Mouse (Mus musculus) lung, adult 2 months (tissue): ENCODE data around the gene Tmem123. TPM values are rescaled to one million over a fixed set of nuclear protein-coding genes. Genes with fewer than 3 reads are reported as not detected.

Source experiments
- DNase-seq: peaks from one replicate; pipeline ENCODE4 v3.0.0; 2022
- H3K4me1 ChIP-seq: fragments of 200-500 bp; 2 replicates; pipeline ENCODE4 v1.6.1; 2011; ENCODE audit warnings: low read length; ENCODE audit not compliant: control insufficient read depth, insufficient read depth
- H3K4me3 ChIP-seq: fragments of 200-500 bp; replicated peaks from 2 replicates; pipeline ENCODE3; 2011; ENCODE audit warnings: low read depth, mild to moderate bottlenecking, control low read depth, low read length; ENCODE audit errors: extremely low read depth
- CTCF ChIP-seq: fragments of 200-500 bp; IDR thresholded peaks from 2 replicates; pipeline ENCODE4 v1.5.1; 2011; ENCODE audit warnings: mild to moderate bottlenecking, low read length, control low read depth; ENCODE audit not compliant: insufficient read depth
- POLR2A ChIP-seq: fragments of 200-500 bp; IDR thresholded peaks from 2 replicates; pipeline ENCODE4 v1.6.1; 2011; ENCODE audit warnings: low read depth, mild to moderate bottlenecking, control low read depth, low read length, borderline replicate concordance; ENCODE audit errors: extremely low read depth
- WGBS: fragments of 180-500 bp; shearing (Covaris S2); methylation state at CpG from one replicate; pipeline ENCODE4 v1.1.7; 2018; 5-methylcytosine and 5-hydroxymethylcytosine counted together
- polyA plus RNA-seq: library from polyadenylated mRNA; depleted of rRNA; stranded (reverse); fragments of >200 nt; gene quantifications from 2 replicates; pipeline ENCODE4 v1.2.3, GENCODE M21; 2012

The Tmem123 gene
- polyA plus RNA-seq, 1 experiment = 89.8 TPM

DNA sequence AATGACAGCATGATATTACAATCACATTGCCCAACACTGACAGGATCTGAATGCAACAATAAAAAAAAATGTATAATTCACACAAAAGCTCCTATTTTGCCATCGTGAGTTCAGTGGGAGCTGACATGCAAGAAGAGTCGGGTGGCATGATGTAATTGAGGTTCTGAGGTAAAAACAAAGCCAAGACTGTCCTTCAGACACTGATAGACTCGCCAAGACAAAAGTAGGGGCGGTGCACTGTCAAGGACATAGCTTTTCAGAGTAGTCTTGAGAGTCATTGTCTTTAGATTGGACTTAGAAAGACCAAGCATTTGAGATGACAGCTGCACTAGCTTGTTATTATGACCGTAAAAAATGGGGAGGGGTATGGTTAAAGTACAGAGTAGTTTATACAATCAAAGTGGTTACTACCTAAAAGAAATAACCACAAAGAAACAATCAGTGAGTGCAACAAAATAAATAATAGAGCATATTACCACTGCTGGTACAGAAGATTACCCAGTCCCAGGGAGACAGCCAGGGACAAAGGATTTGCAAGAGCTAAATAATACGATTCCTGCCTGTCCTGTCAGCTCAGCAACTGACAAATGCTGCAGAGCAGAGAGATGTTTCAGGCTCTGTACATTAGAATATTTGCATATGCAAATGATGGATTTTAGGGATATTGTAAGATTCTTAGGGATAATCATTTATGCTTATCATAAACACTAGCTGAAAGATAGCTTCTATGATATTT, 32.5 kb downstream of the Tmem123 start:
- no peak overlapping the region for H3K4me3 ChIP-seq
- DNase-seq = no peak
- H3K4me1 ChIP-seq = no peaks in the 10 kb centered on the region
- 68% methylated on average over 6 of the region's 6 CpGs for WGBS
- TF ChIP-seq POLR2A = no peak
- TF ChIP-seq CTCF = no peak

DNA sequence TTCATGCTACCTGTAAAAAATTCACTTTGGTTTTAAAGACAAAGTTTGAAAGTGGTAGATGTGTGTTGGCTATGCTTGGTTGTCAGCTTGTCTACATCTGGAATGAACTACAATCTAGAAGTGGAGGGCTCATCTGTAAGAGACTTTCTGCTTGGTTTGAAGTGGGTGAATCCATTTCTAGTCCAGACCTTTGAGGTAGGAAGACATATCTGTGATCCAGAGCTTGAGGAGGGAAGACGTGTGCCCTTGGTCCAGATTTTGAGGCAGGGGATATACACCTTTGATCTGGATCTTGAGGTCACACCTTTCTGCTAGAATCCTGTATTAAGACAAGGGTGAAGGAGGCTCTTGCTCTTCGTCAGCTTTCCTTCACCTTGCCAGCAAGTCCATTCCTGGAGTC, 33.7 kb downstream of the Tmem123 start:
- WGBS = 95% methylated on average over 2 of the region's 2 CpGs
- no peaks in the 10 kb centered on the region for H3K4me1 ChIP-seq
- no peak for DNase-seq
- TF ChIP-seq CTCF = no peak
- TF ChIP-seq POLR2A = no peak
- H3K4me3 ChIP-seq = no peak overlapping the region

GRCm38 (mm10) chr9:7798555-7798954, 34.7 kb downstream of the Tmem123 start:
- TF ChIP-seq CTCF = no peak
- no peak for TF ChIP-seq POLR2A
- Histone ChIP-seq H3K4me1 (no peaks in the 10 kb centered on the region), H3K4me3 (no peak overlapping the region)
- 79% methylated on average over 3 of the region's 3 CpGs for WGBS
- DNase-seq = no peak

DNA sequence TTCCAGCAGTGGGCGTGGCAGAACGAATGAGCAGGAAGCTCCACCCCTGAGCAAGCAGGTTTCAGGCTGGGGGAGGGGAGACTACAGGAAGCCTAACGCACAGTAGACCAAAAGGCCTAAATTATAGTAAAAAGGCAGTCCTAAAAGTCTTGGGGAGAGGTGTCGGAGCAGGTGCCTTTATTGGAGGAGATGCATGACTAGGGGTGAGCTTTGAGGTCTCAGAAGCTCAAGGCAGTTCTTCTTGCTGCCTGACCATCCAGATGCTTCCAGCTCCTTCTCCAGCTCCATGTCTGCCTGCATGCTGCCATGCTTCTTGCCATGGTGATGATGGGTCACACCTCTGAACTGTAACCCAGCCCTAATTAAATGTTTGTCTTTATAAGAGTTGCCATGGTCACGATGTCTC, 41.3 kb downstream of the Tmem123 start:
- no peaks in the 10 kb centered on the region for H3K4me1 ChIP-seq
- DNase-seq = no peak
- no peak for TF ChIP-seq POLR2A
- TF ChIP-seq CTCF = no peak
- whole genome bisulfite sequencing = 58% methylated on average over 5 of the region's 5 CpGs
- no peak overlapping the region for H3K4me3 ChIP-seq

DNA sequence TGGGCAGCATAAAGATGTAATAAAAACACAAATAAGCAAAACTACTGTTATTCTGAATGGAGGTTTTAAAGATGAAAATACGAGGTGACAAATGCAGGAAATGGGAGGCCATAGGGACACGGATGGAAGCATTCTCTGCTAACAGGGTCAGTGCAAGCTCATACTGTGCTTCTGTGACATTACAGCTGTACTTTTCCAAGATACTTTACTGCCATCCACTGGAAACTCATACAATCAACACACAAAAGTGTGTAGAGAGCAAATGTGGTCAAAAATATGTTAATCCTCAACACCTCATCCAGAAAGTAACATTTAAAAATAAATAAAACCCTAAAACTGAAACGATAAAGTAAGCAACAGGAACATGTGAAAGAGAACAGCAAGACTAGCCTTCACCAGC, 58.9 kb downstream of the Tmem123 start:
- H3K4me3 ChIP-seq = no peak overlapping the region
- H3K4me1 ChIP-seq = peaks cover 3% of the 10 kb centered on the region
- WGBS = 51% methylated on average over 3 of the region's 3 CpGs
- no peak for TF ChIP-seq CTCF
- no peak for TF ChIP-seq POLR2A
- DNase-seq = no peak

DNA sequence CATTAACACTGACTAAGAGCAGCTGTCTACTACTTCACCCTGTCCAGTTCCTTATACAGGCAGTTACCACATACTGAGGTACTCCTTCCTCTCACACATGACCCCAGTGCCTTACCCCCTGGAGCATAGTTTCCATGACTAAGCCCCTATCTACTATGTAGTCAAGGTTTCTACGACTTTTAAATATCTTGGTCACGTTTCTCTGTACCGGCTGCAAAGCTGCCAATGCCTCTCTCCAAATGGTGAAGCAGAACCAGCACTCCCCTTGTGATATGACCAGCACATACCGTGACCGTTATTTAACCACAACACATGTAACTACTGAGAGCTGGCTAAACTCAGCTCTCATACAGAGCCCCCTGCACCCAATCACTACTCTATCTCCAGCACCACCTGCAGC, 61.1 kb downstream of the Tmem123 start:
- TF ChIP-seq POLR2A (no peak), CTCF (no peak)
- WGBS = 81% methylated on average over 5 of the region's 5 CpGs
- Histone ChIP-seq H3K4me3 (no peak overlapping the region), H3K4me1 (peaks cover 14% of the 10 kb centered on the region)
- DNase-seq = no peak

GRCm38 (mm10) chr9:7828706-7829105, 64.9 kb downstream of the Tmem123 start:
- Histone ChIP-seq H3K4me1 (peaks cover 18% of the 10 kb centered on the region), H3K4me3 (no peak overlapping the region)
- DNase-seq = no peak
- 69% methylated on average over 4 of the region's 4 CpGs for WGBS
- TF ChIP-seq POLR2A (no peak), CTCF (no peak)

- no peak overlapping the region for H3K4me3 ChIP-seq
- no peak for DNase-seq
- WGBS = 57% methylated on average over 9 of the region's 9 CpGs
- TF ChIP-seq CTCF (no peak), POLR2A (no peak)
- peaks cover 22% of the 10 kb centered on the region for H3K4me1 ChIP-seq
These were observed 66.0 kb downstream of the Tmem123 start for GRCm38 (mm10) chr9:7829531-7830528.

DNA sequence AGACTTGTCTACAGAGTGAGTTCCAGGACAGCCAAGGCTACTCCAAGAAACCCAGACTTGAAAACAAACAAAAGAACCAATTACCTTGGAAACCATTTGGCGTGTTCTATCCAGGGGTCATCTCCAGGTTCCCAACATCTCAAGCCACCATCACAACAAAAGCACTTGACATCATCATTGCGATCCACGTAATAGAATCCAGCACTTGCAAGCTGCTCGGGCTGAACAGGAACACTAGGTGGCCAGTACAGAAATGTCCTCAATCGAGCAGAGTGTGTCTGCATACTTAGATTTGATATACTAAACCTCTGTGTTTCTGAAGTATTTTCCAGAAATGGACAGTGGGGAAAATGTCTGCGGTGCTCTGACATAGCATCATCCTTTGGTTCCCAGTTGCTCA, 69.6 kb downstream of the Tmem123 start:
- Histone ChIP-seq H3K4me3 (no peak overlapping the region), H3K4me1 (peaks cover 14% of the 10 kb centered on the region)
- no peak for DNase-seq
- TF ChIP-seq POLR2A (no peak), CTCF (no peak)
- WGBS = 75% methylated on average over 6 of the region's 6 CpGs

- no peak for DNase-seq
- 56% methylated on average over 1 of the region's 1 CpGs for WGBS
- Histone ChIP-seq H3K4me3 (no peak overlapping the region), H3K4me1 (peaks cover 6% of the 10 kb centered on the region; the same call in 1 of the 2 replicates)
- TF ChIP-seq POLR2A = no peak
- TF ChIP-seq CTCF = no peak
These were observed 71.5 kb downstream of the Tmem123 start for GRCm38 (mm10) chr9:7835302-7835701.
